Mouse (Mus musculus) kidney, embryonic 16.5 days (tissue): ENCODE data around the gene S1pr5. TPM values are rescaled to one million over a fixed set of nuclear protein-coding genes. Genes with fewer than 3 reads are reported as not detected.
A peak's percentile ranks its signal among the peaks of the same experiment; 100 is the strongest.
"Not testable (repeated sequence)": the region's sequence is repeated elsewhere in the genome, so short reads cannot be mapped to it uniquely, and the experiment has no call there.

Experiments
- ATAC-seq: fragments of 200-750 bp; cut with Nextera tagmentation; 2 replicates; pipeline ENCODE4 v1.8.0; 2017; ENCODE audit warnings: moderate TSS enrichment; ENCODE audit not compliant: low FRiP score, low TSS enrichment
- H3K27ac ChIP-seq: fragments of 300-500 bp; sonication (generic); 2 replicates; pipeline ENCODE4 v1.5.1; 2014; ENCODE audit warnings: low read length
- H3K27me3 ChIP-seq: fragments of 300-500 bp; sonication (generic); 2 replicates; pipeline ENCODE4 v1.6.1; 2014; ENCODE audit warnings: low read length, control low read depth, mixed read lengths; ENCODE audit not compliant: insufficient read depth
- H3K36me3 ChIP-seq: fragments of 300-500 bp; sonication (generic); 2 replicates; pipeline ENCODE4 v1.6.1; 2014; ENCODE audit warnings: low read length, control low read depth, mixed read lengths; ENCODE audit not compliant: insufficient read depth
- H3K4me1 ChIP-seq: fragments of 300-500 bp; sonication (generic); 2 replicates; pipeline ENCODE4 v1.6.1; 2014; ENCODE audit warnings: low read length, control low read depth, mixed read lengths; ENCODE audit not compliant: insufficient read depth
- H3K4me2 ChIP-seq: fragments of 300-500 bp; sonication (generic); replicated peaks from 2 replicates; pipeline ENCODE4 v1.6.1; 2014; ENCODE audit warnings: low read depth, low read length
- H3K4me3 ChIP-seq: fragments of 300-500 bp; sonication (generic); 2 replicates; pipeline ENCODE4 v1.5.1; 2014; ENCODE audit warnings: mild to moderate bottlenecking, low read length
- H3K9ac ChIP-seq: fragments of 300-500 bp; sonication (generic); replicated peaks from 2 replicates; pipeline ENCODE4 v1.6.1; 2014; ENCODE audit warnings: low read length
- H3K9me3 ChIP-seq: fragments of 300-500 bp; sonication (generic); 2 replicates; pipeline ENCODE4 v1.6.1; 2016; ENCODE audit warnings: low read length, control low read depth
- WGBS: fragments of 180-500 bp; shearing (Covaris S2); extraction: QIAGEN DNeasy Blood & Tissue Kit; methylation state at CpG from one replicate; pipeline ENCODE4 v1.1.7; 2014; 5-methylcytosine and 5-hydroxymethylcytosine counted together
- polyA plus RNA-seq: library from polyadenylated mRNA; unstranded; fragments of >200 nt; fragmentation: Nextera tagmentation; extraction: Ambion mirVana; gene quantifications from 2 replicates; pipeline ENCODE4 v1.2.1, GENCODE M21; 2015

S1pr5 gene
- polyA plus RNA-seq, 1 experiment from 2014 or later, result 0.14 TPM

DNA sequence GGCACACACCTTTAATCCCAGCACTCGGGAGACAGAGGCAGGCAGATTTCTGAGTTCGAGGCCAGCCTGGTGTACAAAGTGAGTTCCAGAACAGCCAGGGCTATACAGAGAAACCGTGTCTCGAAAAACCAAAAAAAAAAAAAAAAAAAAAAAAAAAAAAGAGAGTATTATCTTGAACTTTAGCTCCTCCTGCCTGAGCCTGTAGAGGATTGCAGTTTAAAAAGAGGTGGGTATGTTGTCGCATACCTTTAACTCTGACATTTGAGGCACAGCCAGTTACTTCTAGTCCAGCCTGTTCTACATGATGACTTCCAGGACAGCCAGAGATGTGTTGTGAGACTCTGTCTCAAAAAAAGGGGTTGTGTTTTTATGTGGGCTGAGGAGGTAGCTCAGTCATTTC lies 21.3 kb upstream of the S1pr5 start:
- not testable (repeated sequence) for ATAC-seq, H3K27me3 ChIP-seq, H3K4me2 ChIP-seq, H3K9me3 ChIP-seq, H3K27ac ChIP-seq, H3K9ac ChIP-seq, H3K4me3 ChIP-seq
- H3K4me1 ChIP-seq, result peaks cover 17% of the 10 kb centered on the region
- 86% methylated on average over 5 of the region's 5 CpGs for WGBS
- H3K36me3 ChIP-seq, result peaks cover 63% of the 10 kb centered on the region

DNA sequence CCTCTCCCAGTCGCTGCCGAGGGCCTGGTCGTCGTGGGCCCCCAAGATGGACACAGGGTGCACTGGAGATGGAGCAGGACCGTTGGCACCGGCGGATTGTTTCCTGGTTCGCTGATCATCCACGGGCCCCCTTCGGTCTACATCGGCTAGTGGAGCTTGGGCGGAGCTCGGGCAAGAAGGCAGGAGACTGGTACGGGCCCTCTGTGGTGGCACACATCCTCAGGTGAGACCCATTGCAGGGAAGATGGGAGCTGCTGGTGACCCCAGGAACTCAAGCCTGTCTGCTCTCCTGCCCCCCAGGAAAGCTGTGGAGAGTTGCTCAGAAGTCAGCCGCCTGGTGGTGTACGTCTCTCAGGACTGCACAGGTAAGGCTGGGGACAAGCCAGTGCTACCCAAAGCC lies 20.1 kb upstream of the S1pr5 start:
- Histone ChIP-seq H3K9me3 (no peaks in the 10 kb centered on the region), H3K4me3 (no peak overlapping the region), H3K4me2 (no peak overlapping the region), H3K9ac (no peak overlapping the region), H3K27me3 (no peaks in the 10 kb centered on the region), H3K36me3 (peaks cover 51% of the 10 kb centered on the region), H3K4me1 (peaks cover 22% of the 10 kb centered on the region), H3K27ac (no peak overlapping the region)
- WGBS, result 93% methylated on average over 16 of the region's 16 CpGs
- ATAC-seq, result no peak

DNA sequence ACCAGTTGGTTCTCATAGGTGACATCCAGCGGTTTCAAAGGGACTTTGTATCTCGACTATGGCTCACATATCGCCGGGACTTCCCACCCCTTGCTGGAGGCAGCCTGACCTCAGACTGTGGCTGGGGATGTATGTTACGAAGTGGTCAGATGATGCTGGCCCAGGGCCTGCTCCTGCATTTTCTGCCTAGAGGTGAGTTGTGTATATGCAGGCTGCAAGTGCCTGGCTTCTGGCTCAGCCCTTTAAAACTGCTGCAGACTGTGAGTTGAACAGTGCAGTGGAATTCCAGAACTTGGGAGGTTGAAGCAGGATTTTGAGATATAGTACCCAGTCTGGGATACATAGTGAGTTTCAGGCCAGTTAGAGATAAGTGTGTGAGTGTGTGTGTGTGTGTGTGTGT lies 18.6 kb upstream of the S1pr5 start:
- Histone ChIP-seq H3K9me3 (no peaks in the 10 kb centered on the region), H3K4me2 (no peak overlapping the region; the same call in 1 of the 2 replicates), H3K4me1 (peaks cover 22% of the 10 kb centered on the region), H3K27ac (no peak overlapping the region), H3K4me3 (peak overlapping the region; percentile 62; the same call in 1 of the 2 replicates), H3K27me3 (no peaks in the 10 kb centered on the region), H3K9ac (0 out of 2 replicates have a peak overlapping the region, but pooled peaks have one; percentile 2), H3K36me3 (peaks cover 38% of the 10 kb centered on the region)
- 87% methylated on average over 5 of the region's 5 CpGs for WGBS
- no peak for ATAC-seq

DNA sequence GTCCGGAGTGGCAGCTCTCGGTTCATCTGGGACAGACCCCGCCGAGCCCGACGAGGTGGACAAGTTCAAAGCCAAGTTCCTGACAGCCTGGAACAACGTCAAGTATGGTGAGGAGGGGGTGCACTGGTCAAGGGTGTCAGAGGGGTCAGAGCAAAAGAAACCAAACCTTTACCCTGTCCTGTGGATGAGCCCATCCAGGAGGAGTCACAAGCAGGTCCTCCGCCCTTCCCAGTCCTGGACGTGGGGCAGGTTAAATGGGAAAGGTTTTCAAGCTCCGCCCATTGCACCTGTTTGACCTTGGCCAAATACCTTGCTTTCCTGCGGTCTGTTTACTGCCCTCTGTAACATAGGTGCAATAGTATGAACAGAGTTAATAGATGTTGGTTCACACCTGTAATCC lies 17.4 kb upstream of the S1pr5 start:
- Histone ChIP-seq H3K27ac (peak overlapping the region; percentile 37; the same call in 1 of the 2 replicates), H3K9me3 (no peaks in the 10 kb centered on the region), H3K4me2 (peak overlapping the region; percentile 88), H3K9ac (peak overlapping the region; percentile 75), H3K27me3 (no peaks in the 10 kb centered on the region), H3K4me3 (peak overlapping the region; percentile 62), H3K36me3 (peaks cover 26% of the 10 kb centered on the region), H3K4me1 (peaks cover 22% of the 10 kb centered on the region)
- WGBS, result 4% methylated on average over 11 of the region's 11 CpGs
- peak; percentile 40 for ATAC-seq

DNA sequence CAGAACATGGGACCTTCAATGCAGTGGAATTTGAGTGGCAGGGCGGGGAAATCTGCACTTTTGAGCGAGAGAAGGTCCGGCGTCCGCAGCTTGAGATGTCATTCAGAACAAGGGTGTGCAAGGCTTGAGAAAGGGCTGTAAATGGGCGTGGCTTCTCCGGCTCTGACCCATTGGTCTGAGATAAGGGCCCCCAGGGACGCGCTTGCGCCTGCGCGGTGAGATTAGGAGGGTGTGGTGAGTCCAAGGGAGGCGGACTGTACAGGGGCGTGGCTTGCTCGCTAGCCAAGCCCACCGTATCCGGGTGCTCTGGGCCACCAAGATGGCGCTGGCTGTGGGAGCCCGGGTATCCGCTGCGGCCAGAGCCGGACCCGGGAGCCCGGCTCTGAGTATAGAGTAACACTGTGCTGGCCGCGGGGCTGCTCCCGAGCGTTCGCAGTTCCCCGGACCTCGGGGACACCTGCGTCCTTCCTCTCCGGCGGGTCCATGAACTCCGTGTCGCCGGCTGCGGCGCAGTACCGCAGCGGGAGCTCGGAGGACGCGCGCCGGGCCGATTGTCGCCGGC lies 16.8 kb upstream of the S1pr5 start, which contains the start of gene Atg4d:
TSS of gene Atg4d (plus strand) at position 294 of the 562 bp plus-strand sequence.
- ATAC-seq, result peak; percentile 98
- H3K4me2 ChIP-seq, result peak within 1 kb of the TSS; percentile 88
- H3K9ac ChIP-seq, result peak within 1 kb of the TSS; percentile 75
- H3K27ac ChIP-seq, result peak within 1 kb of the TSS; percentile 66
- H3K27me3 ChIP-seq, result no peaks in the 10 kb centered on the region
- H3K4me3 ChIP-seq, result peak within 1 kb of the TSS; percentile 62
- WGBS, result 0% methylated on average over 49 of the region's 49 CpGs
- no peaks in the 10 kb centered on the region for H3K9me3 ChIP-seq
- peaks cover 21% of the 10 kb centered on the region for H3K36me3 ChIP-seq
- H3K4me1 ChIP-seq, result peaks cover 22% of the 10 kb centered on the region

DNA sequence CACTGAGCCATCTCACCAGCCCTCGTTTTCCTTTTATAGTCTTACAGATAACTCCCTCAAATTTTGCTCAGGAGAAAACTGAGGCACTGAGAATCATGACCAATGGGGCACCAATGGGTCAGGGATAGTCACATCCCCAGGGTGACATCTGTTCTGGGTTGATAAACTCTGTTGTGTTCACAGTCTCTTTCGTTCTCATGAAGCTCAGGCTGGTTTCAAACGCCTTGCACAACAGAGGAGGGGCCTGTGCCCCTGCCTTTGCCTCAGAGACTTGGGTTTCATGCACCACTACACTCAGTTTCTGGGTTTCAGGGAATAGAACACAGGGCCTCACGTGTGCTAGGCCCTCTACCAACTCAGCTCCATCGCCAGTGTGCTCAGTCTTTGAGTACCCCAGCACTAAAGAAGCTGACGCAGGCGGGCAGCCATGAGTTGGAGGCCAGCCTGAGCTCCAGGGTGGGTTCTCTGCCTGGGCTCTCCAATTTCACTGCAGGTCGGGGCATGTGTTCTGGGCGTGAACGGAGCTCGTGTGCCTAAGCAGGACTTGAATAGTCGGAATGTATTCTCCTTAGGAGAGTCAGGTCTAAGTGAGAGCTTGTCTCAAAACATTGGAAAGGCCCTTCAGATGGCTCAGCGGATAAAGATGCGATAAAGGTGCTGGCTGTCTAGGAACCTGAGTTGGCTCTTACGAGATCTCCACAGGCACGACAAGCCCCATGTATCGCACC lies 16.2 kb upstream of the S1pr5 start:
- Histone ChIP-seq H3K36me3 (peaks cover 18% of the 10 kb centered on the region), H3K4me3 (peak overlapping the region; percentile 62), H3K9me3 (no peaks in the 10 kb centered on the region), H3K4me2 (peak overlapping the region; percentile 71), H3K27me3 (no peaks in the 10 kb centered on the region), H3K27ac (peak overlapping the region; percentile 66), H3K4me1 (peaks cover 22% of the 10 kb centered on the region), H3K9ac (peak overlapping the region; percentile 53)
- WGBS, result 14% methylated on average over 17 of the region's 17 CpGs
- ATAC-seq, result peak; percentile 33

DNA sequence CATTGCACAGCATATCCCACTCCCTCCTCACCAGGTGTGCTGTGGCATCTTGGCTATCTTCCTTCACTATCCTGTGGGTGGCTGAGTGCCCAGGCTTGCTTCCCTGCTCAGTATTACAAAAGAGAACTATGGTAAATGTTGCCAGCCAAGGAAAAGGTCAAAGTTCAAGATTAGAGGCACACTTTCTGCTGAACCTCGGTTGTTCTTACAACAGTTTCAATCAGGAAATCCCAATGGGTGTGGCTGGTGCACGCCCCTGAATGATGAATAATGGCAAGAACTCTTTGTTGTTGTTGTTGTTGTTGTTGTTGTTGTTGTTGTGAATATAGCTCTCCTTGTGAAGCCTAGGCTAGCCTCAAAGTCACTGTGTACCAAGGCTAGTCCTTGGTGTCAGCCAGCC lies 13.6 kb upstream of the S1pr5 start:
- Histone ChIP-seq H3K9ac (no peak overlapping the region), H3K27ac (no peak overlapping the region), H3K9me3 (no peaks in the 10 kb centered on the region), H3K4me1 (peaks cover 19% of the 10 kb centered on the region), H3K27me3 (no peaks in the 10 kb centered on the region), H3K4me2 (no peak overlapping the region), H3K4me3 (no peak overlapping the region), H3K36me3 (peaks cover 2% of the 10 kb centered on the region; the same call in 1 of the 2 replicates)
- no peak for ATAC-seq
- WGBS, result 55% methylated on average over 2 of the region's 2 CpGs

DNA sequence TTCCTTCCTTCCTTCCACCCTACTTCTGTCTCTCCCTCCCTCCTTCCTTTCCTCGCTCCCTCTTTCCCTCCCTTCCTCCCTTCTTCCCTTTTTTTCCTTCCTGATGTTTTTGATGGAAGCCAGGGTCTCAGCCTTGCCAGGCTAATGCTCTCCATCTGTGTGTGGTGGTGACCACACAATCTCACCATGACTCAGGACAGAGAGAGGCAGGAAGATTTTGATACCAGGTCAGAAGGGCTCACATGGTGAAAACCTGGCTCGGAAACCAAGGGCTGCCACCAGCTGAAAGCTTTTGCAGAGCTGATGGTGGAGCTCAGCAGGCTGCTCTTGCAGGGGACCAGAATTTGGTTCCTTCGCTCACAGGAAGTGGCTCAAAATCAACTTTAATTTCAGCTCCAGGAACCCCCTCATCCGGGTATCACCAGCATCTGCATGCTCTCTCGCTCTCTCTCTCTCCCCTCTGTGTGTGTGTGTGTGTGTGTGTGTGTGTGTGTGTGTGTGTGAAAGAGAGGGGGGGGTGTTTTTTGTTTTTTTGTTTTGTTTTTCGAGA lies 12.3 kb upstream of the S1pr5 start:
- WGBS, result 82% methylated on average over 6 of the region's 6 CpGs

DNA sequence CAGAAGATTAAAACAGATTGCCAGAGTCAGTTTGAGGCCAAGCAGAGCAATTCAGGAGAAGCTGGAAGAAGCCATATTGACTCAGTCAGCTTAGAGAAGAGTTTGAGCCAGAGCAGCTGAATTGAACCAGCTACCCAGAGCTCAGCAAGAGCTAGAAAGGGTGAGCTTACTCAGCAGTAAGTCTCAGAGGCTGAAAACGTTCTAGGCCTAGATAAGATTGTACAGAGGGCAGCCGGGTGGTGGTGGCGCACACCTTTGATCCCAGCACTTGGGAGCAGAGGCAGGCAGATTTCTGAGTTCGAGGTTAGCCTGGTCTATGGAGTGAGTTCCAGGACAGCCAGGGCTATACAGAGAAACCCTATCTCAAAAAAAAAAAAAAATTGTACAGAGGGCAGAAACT lies 8.1 kb upstream of the S1pr5 start:
- not testable (repeated sequence) for H3K27ac ChIP-seq, H3K9me3 ChIP-seq, H3K4me3 ChIP-seq, H3K27me3 ChIP-seq, H3K9ac ChIP-seq, H3K4me2 ChIP-seq, ATAC-seq, H3K4me1 ChIP-seq, H3K36me3 ChIP-seq
- 84% methylated on average over 4 of the region's 4 CpGs for WGBS

More for the DNA sequence above, 12.3 kb upstream of the S1pr5 start:
- no peaks in the 10 kb centered on the region for H3K9me3 ChIP-seq
- H3K36me3 ChIP-seq, result no peaks in the 10 kb centered on the region
- peaks cover 7% of the 10 kb centered on the region for H3K4me1 ChIP-seq
- H3K27ac ChIP-seq, result no peak overlapping the region
- ATAC-seq, result no peak
- no peak overlapping the region for H3K9ac ChIP-seq
- no peak overlapping the region for H3K4me2 ChIP-seq
- H3K27me3 ChIP-seq, result no peaks in the 10 kb centered on the region
- no peak overlapping the region for H3K4me3 ChIP-seq

DNA sequence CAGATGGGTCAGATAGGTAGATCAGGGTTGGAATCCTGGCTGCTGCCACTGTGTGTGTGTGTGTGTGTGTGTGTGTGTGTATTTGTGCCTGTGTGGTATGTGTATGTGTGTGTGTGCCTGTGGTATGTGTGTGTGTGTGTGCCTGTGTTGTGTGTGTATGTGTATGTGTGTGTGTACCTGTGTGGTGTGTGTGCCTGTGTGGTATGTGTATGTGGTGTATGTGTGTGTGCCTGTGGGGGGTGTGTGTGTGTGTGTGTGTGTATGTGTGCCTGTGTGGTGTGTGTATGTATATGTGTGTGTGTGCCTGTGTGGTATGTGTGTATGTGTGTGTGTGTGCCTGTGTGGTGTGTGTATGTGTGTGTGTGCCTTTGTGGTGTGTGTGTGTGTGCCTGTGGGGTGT lies 6.4 kb upstream of the S1pr5 start:
- no peaks in the 10 kb centered on the region for H3K36me3 ChIP-seq
- no peak overlapping the region for H3K27ac ChIP-seq
- no peak overlapping the region for H3K4me2 ChIP-seq
- H3K27me3 ChIP-seq, result peaks cover 18% of the 10 kb centered on the region
- no peaks in the 10 kb centered on the region for H3K9me3 ChIP-seq
- no peak overlapping the region for H3K9ac ChIP-seq
- ATAC-seq, result no peak
- H3K4me3 ChIP-seq, result no peak overlapping the region
- peaks cover 4% of the 10 kb centered on the region; the same call in 1 of the 2 replicates for H3K4me1 ChIP-seq
